Mouse (Mus musculus): ENCODE results near the gene Cse1l.

Gene Cse1l

GRCm38 (mm10) chr2:166903719-166904282, 2.0 kb upstream of the Cse1l start:
- DNase-seq: no peak

- no peak for DNase-seq
These were observed 813 bp downstream of the Cse1l start for GRCm38 (mm10) chr2:166906523-166907182.

GRCm38 (mm10) chr2:166909729-166910128, 3.9 kb downstream of the Cse1l start:
- DNase-seq: no peak

GRCm38 (mm10) chr2:166910536-166910935, 4.7 kb downstream of the Cse1l start:
- DNase-seq: no peak

GRCm38 (mm10) chr2:166923971-166924370, 18.1 kb downstream of the Cse1l start:
- DNase-seq: no peak

- DNase-seq: no peak
These were observed 28.1 kb downstream of the Cse1l start for GRCm38 (mm10) chr2:166933943-166934342.

- no peak for DNase-seq
These were observed 28.6 kb downstream of the Cse1l start for GRCm38 (mm10) chr2:166934416-166934815.

GRCm38 (mm10) chr2:166935582-166935981, 29.7 kb downstream of the Cse1l start:
- DNase-seq: no peak

GRCm38 (mm10) chr2:166936166-166936565, 30.3 kb downstream of the Cse1l start:
- DNase-seq: no peak

- no peak for DNase-seq
These were observed 37.3 kb downstream of the Cse1l start for GRCm38 (mm10) chr2:166943146-166943545.

GRCm38 (mm10) chr2:166944346-166944745, 38.5 kb downstream of the Cse1l start:
- no peak for DNase-seq

- DNase-seq: no peak
These were observed 39.6 kb downstream of the Cse1l start for GRCm38 (mm10) chr2:166945456-166945855.

- DNase-seq: no peak
These were observed 42.4 kb downstream of the Cse1l start for GRCm38 (mm10) chr2:166948246-166948645.

- no peak for DNase-seq
These were observed 43.1 kb downstream of the Cse1l start for GRCm38 (mm10) chr2:166948936-166949335.

- DNase-seq: no peak
These were observed 45.2 kb downstream of the Cse1l start for GRCm38 (mm10) chr2:166950853-166951648.

- DNase-seq: no peak
These were observed 46.3 kb downstream of the Cse1l start for GRCm38 (mm10) chr2:166952151-166952550.

- DNase-seq: peak; percentile 53
These were observed 51.0 kb downstream of the Cse1l start for GRCm38 (mm10) chr2:166956805-166957204.

- peak; percentile 60 for DNase-seq
These were observed 54.9 kb downstream of the Cse1l start for GRCm38 (mm10) chr2:166960648-166961330.

GRCm38 (mm10) chr2:166963257-166963656, 57.4 kb downstream of the Cse1l start:
- no peak for DNase-seq

- no peak for DNase-seq
These were observed 58.9 kb downstream of the Cse1l start for GRCm38 (mm10) chr2:166964773-166965172.

GRCm38 (mm10) chr2:166973153-166973552, 67.3 kb downstream of the Cse1l start:
- no peak for DNase-seq

GRCm38 (mm10) chr2:166974177-166974872, 68.5 kb downstream of the Cse1l start:
- DNase-seq: no peak

- DNase-seq: no peak
These were observed 70.5 kb downstream of the Cse1l start for GRCm38 (mm10) chr2:166976356-166976755.
